Mouse (Mus musculus) bone marrow, adult 2 months (tissue): ENCODE measurements around the gene Msmb.
"Not testable (repeated sequence)": the region's sequence is repeated elsewhere in the genome, so short reads cannot be mapped to it uniquely, and the experiment has no call there.

Source experiments
- CTCF ChIP-seq: fragments of 200-500 bp; IDR thresholded peaks from 2 replicates; pipeline ENCODE4 v1.5.1; 2011; ENCODE audit warnings: low read length, control low read depth; ENCODE audit not compliant: control insufficient read depth, insufficient read depth
- POLR2A ChIP-seq: fragments of 200-500 bp; IDR thresholded peaks from 2 replicates; pipeline ENCODE4 v1.6.1; 2011; ENCODE audit warnings: low read depth, mild to moderate bottlenecking, control low read depth, low read length, borderline replicate concordance; ENCODE audit not compliant: control insufficient read depth

GRCm38 (mm10) chr14:32125256-32125655 is 16.6 kb upstream of the Msmb start:
- not testable (repeated sequence) for TF ChIP-seq CTCF, POLR2A
